Mouse (Mus musculus): ENCODE results near the gene Mapk13. TPM values are rescaled to one million over a fixed set of nuclear protein-coding genes. Genes with fewer than 3 reads are reported as not detected.
"Not testable (repeated sequence)": the region's sequence is repeated elsewhere in the genome, so short reads cannot be mapped to it uniquely, and the experiment has no call there.

Gene Mapk13
- 0.27 TPM in 1 of 2 replicates, not detected in the other for polyA plus RNA-seq (2012; ENCODE audit: insufficient read depth, insufficient read length, missing spikeins)

GRCm38 (mm10) chr17:28769121-28769874 lies at the start of gene Mapk13:
Gene Mapk13, plus strand, starts transcription at chr17:28769297.
- Histone ChIP-seq H3K4me3 (ENCODE audit: insufficient read depth, low read length) (peak within 1 kb of the TSS; percentile 47), H3K4me1 (ENCODE audit: control insufficient read depth, insufficient read depth, low read length) (0 out of 2 replicates have a peak, but pooled peaks cover 3% of the 10 kb centered on the region), H3K27ac (ENCODE audit: insufficient read depth, low read depth, low read length) (no peak within 1 kb of the TSS)
- TF ChIP-seq CTCF (IDR thresholded peaks at IDR 0.05; ENCODE audit: low read depth, low read length) (no peak), POLR2A (IDR thresholded peaks at IDR 0.05; ENCODE audit: borderline replicate concordance, low read depth, low read length) (no peak)

- TF ChIP-seq POLR2A (IDR thresholded peaks at IDR 0.05; ENCODE audit: borderline replicate concordance, low read depth, low read length) (no peak), CTCF (IDR thresholded peaks at IDR 0.05; ENCODE audit: low read depth, low read length) (no peak)
- H3K4me1 ChIP-seq (ENCODE audit: control insufficient read depth, insufficient read depth, low read length) = peaks cover 19% of the 10 kb centered on the region
- no peak within 1 kb of the TSS for H3K27ac ChIP-seq (ENCODE audit: insufficient read depth, low read depth, low read length)
- no peak within 1 kb of the TSS for H3K4me3 ChIP-seq (ENCODE audit: insufficient read depth, low read length)
Measured at GRCm38 (mm10) chr17:28725783-28726182, 43.3 kb upstream of the Mapk13 start, which contains the start of gene AC170998.1. Gene AC170998.1, plus strand, starts transcription at chr17:28726083.

- H3K4me1 ChIP-seq (ENCODE audit: control insufficient read depth, insufficient read depth, low read length); H3K4me3 ChIP-seq (ENCODE audit: insufficient read depth, low read length): not testable (repeated sequence)
Measured at GRCm38 (mm10) chr17:28727511-28727910, 41.6 kb upstream of the Mapk13 start.

GRCm38 (mm10) chr17:28735317-28736105 lies 33.6 kb upstream of the Mapk13 start:
- H3K27ac ChIP-seq (ENCODE audit: insufficient read depth, low read depth, low read length) = peak overlapping the region; percentile 88
- no peak overlapping the region for H3K4me3 ChIP-seq (ENCODE audit: insufficient read depth, low read length)
- no peak for TF ChIP-seq POLR2A (IDR thresholded peaks at IDR 0.05; ENCODE audit: borderline replicate concordance, low read depth, low read length)
- no peak for TF ChIP-seq CTCF (IDR thresholded peaks at IDR 0.05; ENCODE audit: low read depth, low read length)
- peaks cover 50% of the 10 kb centered on the region for H3K4me1 ChIP-seq (ENCODE audit: control insufficient read depth, insufficient read depth, low read length)

More at GRCm38 (mm10) chr17:28727511-28727910, 41.6 kb upstream of the Mapk13 start:
- H3K27ac ChIP-seq (ENCODE audit: insufficient read depth, low read depth, low read length) = not testable (repeated sequence)

- Histone ChIP-seq H3K27ac (ENCODE audit: insufficient read depth, low read depth, low read length) (peak overlapping the region; percentile 88), H3K4me3 (ENCODE audit: insufficient read depth, low read length) (no peak overlapping the region), H3K4me1 (ENCODE audit: control insufficient read depth, insufficient read depth, low read length) (peaks cover 50% of the 10 kb centered on the region)
- TF ChIP-seq POLR2A (IDR thresholded peaks at IDR 0.05; ENCODE audit: borderline replicate concordance, low read depth, low read length) (no peak), CTCF (IDR thresholded peaks at IDR 0.05; ENCODE audit: low read depth, low read length) (no peak)
Measured at GRCm38 (mm10) chr17:28736486-28736885, 32.6 kb upstream of the Mapk13 start.

GRCm38 (mm10) chr17:28737973-28738372 lies 31.1 kb upstream of the Mapk13 start:
- Histone ChIP-seq H3K27ac (ENCODE audit: insufficient read depth, low read depth, low read length) (peak overlapping the region; percentile 88), H3K4me3 (ENCODE audit: insufficient read depth, low read length) (no peak overlapping the region), H3K4me1 (ENCODE audit: control insufficient read depth, insufficient read depth, low read length) (peaks cover 50% of the 10 kb centered on the region)
- TF ChIP-seq POLR2A (IDR thresholded peaks at IDR 0.05; ENCODE audit: borderline replicate concordance, low read depth, low read length) (no peak), CTCF (IDR thresholded peaks at IDR 0.05; ENCODE audit: low read depth, low read length) (no peak)

GRCm38 (mm10) chr17:28739244-28739643 lies 29.9 kb upstream of the Mapk13 start:
- no peak overlapping the region for H3K27ac ChIP-seq (ENCODE audit: insufficient read depth, low read depth, low read length)
- no peak overlapping the region for H3K4me3 ChIP-seq (ENCODE audit: insufficient read depth, low read length)
- peaks cover 47% of the 10 kb centered on the region for H3K4me1 ChIP-seq (ENCODE audit: control insufficient read depth, insufficient read depth, low read length)
- TF ChIP-seq CTCF (IDR thresholded peaks at IDR 0.05; ENCODE audit: low read depth, low read length) = no peak
- TF ChIP-seq POLR2A (IDR thresholded peaks at IDR 0.05; ENCODE audit: borderline replicate concordance, low read depth, low read length) = no peak

- TF ChIP-seq CTCF (IDR thresholded peaks at IDR 0.05; ENCODE audit: low read depth, low read length) = no peak
- no peak for TF ChIP-seq POLR2A (IDR thresholded peaks at IDR 0.05; ENCODE audit: borderline replicate concordance, low read depth, low read length)
Measured at GRCm38 (mm10) chr17:28743145-28743866, 25.8 kb upstream of the Mapk13 start.

GRCm38 (mm10) chr17:28743916-28744315 lies 25.2 kb upstream of the Mapk13 start:
- Histone ChIP-seq H3K27ac (ENCODE audit: insufficient read depth, low read depth, low read length) (no peak overlapping the region), H3K4me1 (ENCODE audit: control insufficient read depth, insufficient read depth, low read length) (peaks cover 9% of the 10 kb centered on the region), H3K4me3 (ENCODE audit: insufficient read depth, low read length) (no peak overlapping the region)
- TF ChIP-seq POLR2A (IDR thresholded peaks at IDR 0.05; ENCODE audit: borderline replicate concordance, low read depth, low read length) (no peak), CTCF (IDR thresholded peaks at IDR 0.05; ENCODE audit: low read depth, low read length) (peak; percentile 6; the same call in 1 of the 2 replicates)

More at GRCm38 (mm10) chr17:28743145-28743866, 25.8 kb upstream of the Mapk13 start:
- Histone ChIP-seq H3K27ac (ENCODE audit: insufficient read depth, low read depth, low read length) (no peak overlapping the region), H3K4me1 (ENCODE audit: control insufficient read depth, insufficient read depth, low read length) (peaks cover 15% of the 10 kb centered on the region), H3K4me3 (ENCODE audit: insufficient read depth, low read length) (no peak overlapping the region)
